Mouse (Mus musculus) forebrain, embryonic 14.5 days (tissue): Measurements from ENCODE around the gene Fstl4. TPM values are rescaled to one million over a fixed set of nuclear protein-coding genes. Genes with fewer than 3 reads are reported as not detected.

ENCODE experiments used
- ATAC-seq: fragments of 200-750 bp; cut with Nextera tagmentation; 2 replicates; pipeline ENCODE4 v1.8.0; 2017; ENCODE audit warnings: mild to moderate bottlenecking, moderate library complexity
- DNase-seq: peaks from one replicate; pipeline ENCODE4 v3.0.0-alpha.2; 2015; ENCODE audit warnings: low spot score
- H3K27ac ChIP-seq: fragments of 300-500 bp; sonication (generic); 2 replicates; pipeline ENCODE4 v1.5.1; 2014; ENCODE audit warnings: low read depth, mild to moderate bottlenecking, control low read depth, low read length, moderate library complexity
- H3K27me3 ChIP-seq: fragments of 300-500 bp; sonication (generic); replicated peaks from 2 replicates; pipeline ENCODE4 v1.6.1; 2014; ENCODE audit warnings: low read length, control low read depth, mixed read lengths; ENCODE audit not compliant: control insufficient read depth, insufficient read depth
- H3K36me3 ChIP-seq: fragments of 300-500 bp; sonication (generic); 2 replicates; pipeline ENCODE4 v1.6.1; 2014; ENCODE audit warnings: low read length, control low read depth; ENCODE audit not compliant: control insufficient read depth, insufficient read depth
- H3K4me1 ChIP-seq: fragments of 300-500 bp; sonication (generic); 2 replicates; pipeline ENCODE4 v1.6.1; 2014; ENCODE audit warnings: antibody characterized with exemption, low read length, control low read depth; ENCODE audit not compliant: control insufficient read depth, insufficient read depth
- H3K4me2 ChIP-seq: fragments of 300-500 bp; sonication (generic); 2 replicates; pipeline ENCODE4 v1.6.1; 2014; ENCODE audit warnings: mild to moderate bottlenecking, control low read depth, low read length
- H3K4me3 ChIP-seq: fragments of 300-500 bp; sonication (generic); 2 replicates; pipeline ENCODE4 v1.5.1; 2014; ENCODE audit warnings: low read depth, low read length, control low read depth
- H3K9ac ChIP-seq: fragments of 300-500 bp; sonication (generic); 2 replicates; pipeline ENCODE4 v1.6.1; 2014; ENCODE audit warnings: mild to moderate bottlenecking, low read length, control low read depth, moderate library complexity
- H3K9me3 ChIP-seq: fragments of 300-500 bp; sonication (generic); replicated peaks from 2 replicates; pipeline ENCODE4 v1.6.1; 2016; ENCODE audit warnings: low read length, control low read depth, mixed read lengths; ENCODE audit not compliant: control insufficient read depth
- WGBS: fragments of 180-500 bp; shearing (Covaris S2); extraction: QIAGEN DNeasy Blood & Tissue Kit; methylation state at CpG from one replicate; pipeline ENCODE4 v1.1.7; 2014; 5-methylcytosine and 5-hydroxymethylcytosine counted together
- polyA plus RNA-seq: library from polyadenylated mRNA; unstranded; fragments of >200 nt; fragmentation: Nextera tagmentation; extraction: Ambion mirVana; gene quantifications from 2 replicates; pipeline ENCODE4 v1.2.1, GENCODE M21; 2014

Gene Fstl4
- polyA plus RNA-seq, 1 experiment from 2014 or later: 2.4 TPM

DNA sequence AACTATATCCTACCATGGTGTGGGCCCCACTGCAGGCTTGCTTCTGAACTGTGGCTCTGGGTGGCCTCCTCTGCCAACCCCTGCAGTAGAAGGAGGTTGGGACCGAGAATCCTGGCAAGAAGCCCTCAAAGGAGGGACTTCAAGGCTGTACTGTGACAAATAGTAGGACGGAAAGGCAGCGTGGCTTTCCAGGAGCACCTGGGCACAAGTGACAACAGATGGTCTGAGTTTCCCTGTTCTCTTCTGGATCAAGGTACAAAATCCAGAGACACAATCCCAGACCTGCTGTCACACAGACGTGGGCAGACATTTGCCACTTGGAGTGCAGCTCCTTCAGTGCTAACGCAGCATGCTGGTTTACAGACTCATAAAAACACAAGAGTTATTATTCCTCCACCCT is 343.3 kb downstream of the Fstl4 start:
- peaks cover 4% of the 10 kb centered on the region; the same call in 1 of the 2 replicates for H3K4me1 ChIP-seq
- no peaks in the 10 kb centered on the region for H3K36me3 ChIP-seq
- H3K27me3 ChIP-seq: no peaks in the 10 kb centered on the region
- ATAC-seq (no peak), DNase-seq (no peak)
- H3K9me3 ChIP-seq: no peaks in the 10 kb centered on the region
- no peak overlapping the region for H3K27ac ChIP-seq
- no peak overlapping the region for H3K4me2 ChIP-seq
- H3K4me3 ChIP-seq: no peak overlapping the region
- 52% methylated on average over 5 of the region's 5 CpGs for WGBS
- H3K9ac ChIP-seq: no peak overlapping the region

DNA sequence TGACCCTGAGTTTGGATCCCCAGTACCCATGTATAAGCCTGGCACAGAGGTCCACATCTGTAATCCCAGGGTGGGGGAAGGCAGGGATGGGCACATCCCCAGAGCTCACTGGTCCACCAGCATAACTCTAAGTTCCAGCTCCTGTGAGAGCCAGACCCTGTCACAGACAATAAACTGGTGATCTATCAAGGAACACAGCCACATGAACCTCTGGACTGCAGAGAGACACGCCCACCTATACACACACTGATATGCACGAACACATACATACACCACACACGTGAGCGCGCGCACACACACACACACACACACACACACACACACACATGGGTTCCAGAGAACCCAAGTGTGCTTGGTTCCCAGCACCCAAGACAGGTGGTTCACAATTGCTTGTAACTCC is 344.4 kb downstream of the Fstl4 start:
- 97% methylated on average over 6 of the region's 6 CpGs for WGBS
- DNase-seq (no peak), ATAC-seq (no peak)
- H3K27me3 ChIP-seq: no peaks in the 10 kb centered on the region
- no peak overlapping the region for H3K4me3 ChIP-seq
- H3K36me3 ChIP-seq: no peaks in the 10 kb centered on the region
- no peaks in the 10 kb centered on the region for H3K4me1 ChIP-seq
- H3K9ac ChIP-seq: no peak overlapping the region
- no peaks in the 10 kb centered on the region for H3K9me3 ChIP-seq
- H3K4me2 ChIP-seq: no peak overlapping the region
- H3K27ac ChIP-seq: no peak overlapping the region

DNA sequence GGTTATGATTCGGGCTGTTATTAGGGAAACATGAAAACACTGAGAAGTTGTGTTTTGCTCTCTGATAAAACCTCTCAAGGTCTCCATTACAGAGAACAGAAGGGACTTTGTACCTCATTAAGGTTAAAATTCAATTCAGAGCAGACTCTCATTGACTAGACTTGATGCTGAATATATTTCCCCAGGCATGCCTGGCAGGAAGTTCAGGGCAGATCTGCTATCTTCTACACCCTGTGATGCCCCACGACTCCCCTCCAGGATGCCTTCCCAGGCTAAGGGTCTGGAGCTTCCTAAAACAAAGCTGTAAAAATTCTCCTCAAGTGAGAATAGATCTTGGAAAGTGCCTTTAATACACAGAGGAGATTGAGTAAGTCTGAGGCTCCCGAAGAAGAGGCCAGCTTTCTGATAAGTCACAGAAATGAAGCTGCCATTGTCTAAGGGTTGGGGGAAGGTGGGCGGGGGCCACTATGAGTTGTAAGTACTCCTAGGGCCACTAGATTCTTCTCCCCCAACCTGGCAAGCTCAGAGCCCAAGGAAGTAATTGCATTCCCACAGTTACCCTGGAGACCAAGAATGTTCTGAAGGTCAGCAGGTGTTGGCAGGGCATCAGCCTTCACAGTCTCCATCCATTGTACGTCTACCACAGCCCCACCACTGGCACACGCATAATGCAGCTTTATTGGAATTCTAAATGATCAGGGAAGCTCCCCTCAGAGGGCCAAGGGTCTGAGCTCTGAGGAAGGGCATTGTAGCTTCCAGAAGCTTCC is 345.4 kb downstream of the Fstl4 start:
- no peaks in the 10 kb centered on the region for H3K36me3 ChIP-seq
- no peaks in the 10 kb centered on the region for H3K4me1 ChIP-seq
- no peaks in the 10 kb centered on the region for H3K27me3 ChIP-seq
- no peak overlapping the region for H3K4me3 ChIP-seq
- H3K9ac ChIP-seq: no peak overlapping the region
- H3K27ac ChIP-seq: no peak overlapping the region
- H3K4me2 ChIP-seq: no peak overlapping the region
- WGBS: 59% methylated on average over 6 of the region's 6 CpGs
- ATAC-seq (no peak), DNase-seq (no peak)
- H3K9me3 ChIP-seq: no peaks in the 10 kb centered on the region

DNA sequence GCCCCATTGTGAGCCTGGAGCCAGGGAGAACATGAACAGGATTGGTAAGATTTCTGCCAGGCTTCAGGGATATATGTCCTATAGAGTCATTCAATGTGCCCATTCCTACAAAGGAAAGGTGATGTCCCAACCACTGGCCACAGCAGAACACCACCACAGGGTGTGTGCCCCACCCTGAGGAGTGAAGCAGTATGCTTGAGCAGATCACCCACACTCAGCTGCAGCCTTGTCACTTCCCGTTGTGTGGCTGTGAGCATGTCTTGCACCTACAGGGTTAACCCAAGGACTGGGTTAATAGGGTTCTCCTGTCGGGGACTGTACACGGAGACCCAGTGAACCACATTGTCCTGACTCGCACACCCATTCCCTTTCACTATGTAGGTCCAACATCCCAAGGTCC is 351.3 kb downstream of the Fstl4 start:
- Histone ChIP-seq H3K9ac (no peak overlapping the region), H3K36me3 (no peaks in the 10 kb centered on the region), H3K4me3 (no peak overlapping the region), H3K4me2 (no peak overlapping the region), H3K4me1 (no peaks in the 10 kb centered on the region), H3K27ac (no peak overlapping the region), H3K27me3 (no peaks in the 10 kb centered on the region), H3K9me3 (no peaks in the 10 kb centered on the region)
- DNase-seq (no peak), ATAC-seq (no peak)
- 80% methylated on average over 4 of the region's 4 CpGs for WGBS

DNA sequence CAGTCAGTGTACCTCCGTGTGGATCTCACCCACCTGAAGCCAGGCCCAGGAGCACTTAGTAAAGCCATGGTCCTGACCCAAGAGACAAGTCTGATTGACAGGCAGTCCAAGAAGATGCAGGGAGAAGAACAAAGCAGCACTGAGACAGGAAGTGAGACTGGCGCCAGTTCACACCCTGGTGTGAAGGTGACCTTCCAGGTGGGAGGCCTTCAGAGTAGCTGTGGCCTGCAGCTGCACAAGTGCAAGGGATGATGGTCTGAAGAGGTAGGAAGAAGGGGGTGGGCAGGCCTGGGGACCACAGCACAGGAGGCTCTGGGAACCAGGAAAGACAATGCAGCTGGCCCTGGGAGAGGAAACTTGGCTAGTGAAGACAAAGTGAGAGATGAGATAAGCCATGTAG is 351.9 kb downstream of the Fstl4 start:
- no peaks in the 10 kb centered on the region for H3K27me3 ChIP-seq
- H3K27ac ChIP-seq: no peak overlapping the region
- H3K4me2 ChIP-seq: no peak overlapping the region
- no peak overlapping the region for H3K4me3 ChIP-seq
- H3K36me3 ChIP-seq: no peaks in the 10 kb centered on the region
- ATAC-seq (no peak), DNase-seq (no peak)
- H3K9me3 ChIP-seq: no peaks in the 10 kb centered on the region
- WGBS: 80% methylated on average over 2 of the region's 2 CpGs
- no peaks in the 10 kb centered on the region for H3K4me1 ChIP-seq
- no peak overlapping the region for H3K9ac ChIP-seq

DNA sequence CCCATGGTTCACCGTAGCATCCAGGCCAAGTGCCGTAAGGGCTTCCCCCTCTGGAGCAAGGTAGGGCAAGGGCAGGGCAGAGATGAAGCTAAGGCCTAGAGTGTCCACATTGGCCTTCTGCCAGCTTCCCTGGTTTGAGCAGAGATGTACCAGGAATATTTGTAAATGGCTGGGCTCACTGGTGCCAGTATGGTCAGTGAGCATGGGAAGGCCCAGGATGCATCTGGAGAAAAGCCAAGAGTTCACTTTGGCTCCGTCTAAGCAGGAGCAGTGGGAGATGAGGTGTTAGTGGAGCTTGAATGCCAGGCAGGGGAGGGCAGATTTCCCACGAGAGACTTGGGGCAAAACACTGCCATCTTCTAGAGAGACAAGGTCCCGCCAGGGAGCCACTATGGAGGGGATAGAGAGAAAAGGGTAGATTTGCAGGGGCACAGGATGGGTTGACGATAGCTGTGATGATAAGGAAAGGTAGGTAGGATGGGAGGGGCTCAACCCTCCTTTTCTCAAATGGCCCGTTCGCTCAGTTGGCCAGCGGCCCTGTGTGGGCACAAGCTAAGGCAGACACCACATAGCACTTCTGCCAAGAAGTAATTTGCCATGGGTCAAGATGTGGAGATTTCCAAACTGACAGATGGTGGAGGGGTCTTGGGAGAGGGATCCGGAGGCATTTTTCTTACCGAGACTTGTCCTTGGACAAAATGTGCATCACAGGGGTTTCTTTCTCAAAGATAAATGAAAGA is 354.0 kb downstream of the Fstl4 start:
- Histone ChIP-seq H3K9ac (no peak overlapping the region), H3K9me3 (no peaks in the 10 kb centered on the region), H3K27ac (no peak overlapping the region), H3K4me1 (no peaks in the 10 kb centered on the region), H3K36me3 (no peaks in the 10 kb centered on the region), H3K27me3 (no peaks in the 10 kb centered on the region), H3K4me3 (no peak overlapping the region), H3K4me2 (no peak overlapping the region)
- 70% methylated on average over 11 of the region's 11 CpGs for WGBS
- DNase-seq (peak; percentile 39), ATAC-seq (no peak)

DNA sequence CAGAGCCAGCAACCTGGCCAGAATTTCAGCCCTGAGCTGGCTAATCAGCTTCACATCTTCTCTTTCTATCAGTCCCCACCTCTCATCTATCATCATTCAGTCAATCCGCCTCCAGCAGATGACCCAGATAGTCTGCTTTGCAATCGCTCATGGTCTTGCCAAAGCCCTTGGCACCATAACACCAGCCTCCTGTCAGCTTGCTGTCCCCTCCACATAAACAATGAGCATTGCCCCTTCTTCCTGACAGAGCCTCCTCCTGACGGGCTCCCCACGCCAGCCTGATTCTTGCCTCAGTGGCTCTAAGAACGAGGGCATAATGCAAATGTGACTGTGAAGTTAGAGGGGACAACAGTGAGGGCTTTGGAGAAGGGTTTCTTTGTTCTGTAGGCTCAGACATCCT is 355.5 kb downstream of the Fstl4 start:
- Histone ChIP-seq H3K4me2 (no peak overlapping the region), H3K9ac (no peak overlapping the region), H3K9me3 (no peaks in the 10 kb centered on the region), H3K27me3 (no peaks in the 10 kb centered on the region), H3K4me3 (no peak overlapping the region), H3K4me1 (no peaks in the 10 kb centered on the region), H3K27ac (no peak overlapping the region), H3K36me3 (no peaks in the 10 kb centered on the region)
- ATAC-seq: no peak
- 58% methylated on average over 5 of the region's 5 CpGs for WGBS
- no peak for DNase-seq

DNA sequence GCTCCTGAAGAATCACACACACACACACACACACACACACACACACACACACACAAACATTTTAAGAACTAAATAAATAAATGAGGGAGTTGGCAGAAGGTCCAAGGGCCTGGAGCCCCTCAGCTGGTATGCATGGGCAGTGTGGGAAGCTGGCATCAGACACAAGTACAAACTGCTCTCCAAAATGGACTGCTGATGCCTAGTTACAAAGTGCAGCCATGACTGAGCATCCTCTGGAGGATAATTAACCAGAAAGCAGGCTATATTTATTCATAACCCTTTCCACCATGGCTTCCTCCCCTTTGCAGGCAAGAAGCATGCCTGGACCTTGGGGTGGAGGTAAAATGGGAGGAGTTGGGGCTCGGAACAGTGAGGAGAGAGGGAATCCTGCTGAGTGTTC is 356.8 kb downstream of the Fstl4 start:
- Histone ChIP-seq H3K9me3 (no peaks in the 10 kb centered on the region), H3K27me3 (no peaks in the 10 kb centered on the region), H3K9ac (no peak overlapping the region), H3K4me3 (no peak overlapping the region), H3K4me1 (no peaks in the 10 kb centered on the region), H3K36me3 (no peaks in the 10 kb centered on the region), H3K4me2 (no peak overlapping the region), H3K27ac (no peak overlapping the region)
- 33% methylated on average over 1 of the region's 1 CpGs for WGBS
- DNase-seq (no peak), ATAC-seq (no peak)

DNA sequence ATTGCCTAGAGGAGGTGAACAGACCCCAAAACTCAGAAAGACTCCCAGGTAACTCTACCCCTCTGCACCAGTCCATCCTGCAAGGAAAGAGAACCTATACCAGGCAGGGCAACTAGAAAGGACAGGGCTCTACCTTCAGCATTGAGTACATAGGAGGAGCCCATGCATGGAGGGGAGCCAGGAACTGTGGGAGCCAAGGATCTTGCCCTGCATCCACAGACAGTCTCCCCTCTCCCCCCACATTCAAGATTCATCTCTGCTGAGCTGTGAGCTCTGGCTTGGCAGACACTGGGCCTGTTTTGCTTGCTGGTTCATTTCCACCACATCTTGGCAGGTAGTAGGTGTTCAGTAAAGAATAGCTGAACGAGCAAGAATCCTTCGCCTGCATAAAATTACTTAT is 360.4 kb downstream of the Fstl4 start:
- H3K27ac ChIP-seq: no peak overlapping the region
- H3K36me3 ChIP-seq: no peaks in the 10 kb centered on the region
- no peak overlapping the region for H3K4me2 ChIP-seq
- no peak overlapping the region for H3K4me3 ChIP-seq
- ATAC-seq (no peak), DNase-seq (peak; percentile 17)
- 55% methylated on average over 2 of the region's 2 CpGs for WGBS
- H3K4me1 ChIP-seq: no peaks in the 10 kb centered on the region
- no peaks in the 10 kb centered on the region for H3K9me3 ChIP-seq
- no peaks in the 10 kb centered on the region for H3K27me3 ChIP-seq
- H3K9ac ChIP-seq: no peak overlapping the region
